Mouse (Mus musculus): Measurements from ENCODE around the gene Pofut2.

Pofut2 gene

DNA sequence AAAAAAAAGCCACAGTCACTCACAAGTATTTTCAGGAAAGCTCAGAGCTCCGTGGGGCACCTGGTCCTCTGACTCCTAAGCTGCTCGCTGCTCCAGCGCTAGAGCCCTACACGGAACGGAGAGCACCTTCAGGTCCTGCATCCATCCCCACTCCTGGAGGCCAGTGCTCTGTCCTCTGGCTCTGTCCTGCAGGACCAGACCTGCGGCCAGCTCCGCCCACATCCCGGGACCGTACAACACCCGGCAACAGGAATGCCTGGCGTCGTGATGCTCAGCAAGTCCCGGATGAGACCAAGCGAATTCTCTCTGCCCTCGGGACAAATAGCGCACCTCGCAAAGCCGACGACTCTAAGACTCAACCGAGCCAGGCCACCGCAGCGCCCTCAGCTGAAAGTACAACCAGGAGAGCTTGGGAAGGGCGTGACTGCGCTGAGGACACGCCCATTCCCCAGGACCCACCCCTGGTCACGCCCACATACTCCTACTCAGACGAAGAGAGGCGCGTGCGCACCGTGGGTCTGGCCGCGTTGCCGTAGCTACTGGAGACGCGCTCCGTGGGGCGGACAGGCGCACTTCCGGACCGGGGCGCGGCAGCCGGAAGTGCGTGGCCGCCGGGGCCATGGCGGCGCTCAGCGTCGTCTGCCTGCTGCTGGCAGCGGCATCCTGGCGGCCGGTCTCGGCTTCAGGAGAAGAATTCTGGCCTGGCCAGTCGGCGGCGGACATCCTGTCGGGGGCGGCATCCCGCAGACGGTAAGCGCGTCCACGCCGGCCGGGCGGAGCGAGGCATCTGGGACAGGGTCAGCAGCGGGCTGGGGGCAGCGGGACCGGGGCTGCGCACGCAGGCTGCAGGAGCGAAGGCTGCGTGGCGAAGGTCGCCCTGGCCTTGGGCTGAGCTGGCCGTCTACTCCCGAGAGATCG lies at the start of gene Pofut2:
Pofut2 (plus strand) TSS at position 515 of the 918 bp plus-strand sequence.
- peak; percentile 97 for DNase-seq

GRCm38 (mm10) chr10:77209261-77209660 lies 49.8 kb upstream of the Pofut2 start:
- DNase-seq = no peak

- no peak for DNase-seq
Measured at GRCm38 (mm10) chr10:77210666-77211065, 48.4 kb upstream of the Pofut2 start.

- DNase-seq = no peak
Measured at GRCm38 (mm10) chr10:77211116-77211570, 47.9 kb upstream of the Pofut2 start.

DNA sequence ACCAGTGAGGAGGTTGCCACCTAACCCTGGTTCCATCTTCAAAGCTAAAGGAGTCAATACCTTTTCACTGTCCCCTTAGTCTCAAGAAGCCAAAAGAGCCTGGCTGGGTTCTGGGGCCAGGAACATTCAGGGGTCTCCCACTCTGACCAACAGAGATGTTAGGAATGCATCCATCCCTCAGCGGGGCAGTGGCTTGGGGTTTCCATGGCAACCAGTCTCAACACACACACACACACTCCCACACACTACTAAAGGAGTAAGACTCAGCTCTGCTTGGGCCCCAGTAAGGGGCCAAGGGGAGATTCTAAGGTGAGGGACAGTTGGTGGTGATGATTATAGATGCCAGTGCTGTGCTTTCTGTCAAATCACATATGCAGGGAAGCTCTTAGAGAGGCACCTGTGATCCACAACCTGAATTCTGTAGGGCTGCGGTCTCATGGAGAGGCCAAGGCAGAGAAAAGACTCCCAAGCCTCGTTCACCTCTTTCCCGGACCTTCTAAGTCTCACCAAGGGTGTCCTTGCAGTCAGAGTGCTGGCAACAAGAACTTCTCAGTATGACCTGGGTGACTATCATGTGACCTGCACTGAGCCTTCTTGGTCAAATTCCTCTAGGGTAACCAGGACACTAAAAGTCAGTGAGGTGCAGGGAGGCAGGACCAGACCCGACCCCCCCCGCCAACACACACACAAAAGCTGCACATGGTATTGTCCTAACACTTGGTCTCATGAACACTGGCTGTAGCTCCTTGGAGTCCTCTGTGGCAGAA lies 46.5 kb upstream of the Pofut2 start:
- no peak for DNase-seq

DNA sequence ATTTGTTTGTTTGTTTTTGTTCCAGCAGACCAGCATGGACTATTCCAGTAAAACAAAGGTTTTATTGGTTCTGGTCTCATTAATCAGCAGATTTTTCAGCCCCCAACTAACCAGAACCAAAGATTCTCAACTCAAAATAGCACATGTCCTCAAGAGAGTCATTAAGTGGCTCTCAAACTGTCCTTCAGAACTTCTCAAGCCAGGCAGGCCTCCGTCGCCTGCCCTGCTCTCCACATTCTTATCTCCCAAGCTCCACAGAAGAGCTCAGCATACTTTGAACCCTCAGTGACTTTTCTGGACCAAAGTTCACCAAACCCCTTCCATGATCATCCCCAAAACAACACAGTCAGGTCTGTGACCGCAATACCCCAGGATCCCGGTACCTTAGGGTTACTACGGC lies 45.5 kb upstream of the Pofut2 start:
- DNase-seq = no peak

DNA sequence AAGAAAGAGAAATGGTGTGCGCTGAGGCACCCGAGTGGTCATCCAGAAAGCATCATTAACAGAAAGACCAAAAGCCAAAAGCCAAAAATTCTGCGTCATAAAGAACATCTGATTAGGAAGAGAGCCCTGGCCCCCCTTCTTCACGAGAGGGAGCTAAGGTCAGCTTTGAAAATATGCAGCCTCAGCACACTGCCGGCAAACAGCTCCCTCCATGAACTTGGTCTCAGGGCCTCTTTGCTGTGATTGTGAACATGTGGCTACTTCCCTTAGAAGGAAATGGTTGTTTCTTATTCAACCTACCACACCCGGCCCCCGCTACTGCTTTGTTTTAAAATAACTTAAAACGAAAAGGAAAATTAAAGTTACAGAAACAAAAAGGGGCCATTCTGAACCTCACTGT lies 44.4 kb upstream of the Pofut2 start:
- DNase-seq = no peak

DNA sequence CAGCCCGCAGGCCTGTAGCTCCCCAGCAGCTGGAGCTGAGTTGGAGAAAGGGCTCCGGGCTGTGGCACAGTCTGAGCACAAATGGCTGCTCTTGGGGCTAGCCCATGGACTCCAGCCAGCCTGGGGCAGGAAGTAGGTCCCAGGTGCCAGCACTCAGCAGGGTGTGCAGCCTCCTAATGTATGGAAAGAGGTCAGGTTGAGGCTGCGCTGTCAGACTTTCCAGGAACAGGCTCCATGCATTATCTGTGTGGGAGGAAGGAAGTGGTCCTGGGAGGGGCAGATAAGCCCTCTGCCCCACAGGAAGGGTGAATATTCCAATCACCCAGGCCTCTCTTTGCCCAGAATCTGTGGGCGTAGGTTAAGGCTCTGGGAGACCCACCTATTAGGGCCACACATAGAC lies 43.4 kb upstream of the Pofut2 start:
- no peak for DNase-seq

DNA sequence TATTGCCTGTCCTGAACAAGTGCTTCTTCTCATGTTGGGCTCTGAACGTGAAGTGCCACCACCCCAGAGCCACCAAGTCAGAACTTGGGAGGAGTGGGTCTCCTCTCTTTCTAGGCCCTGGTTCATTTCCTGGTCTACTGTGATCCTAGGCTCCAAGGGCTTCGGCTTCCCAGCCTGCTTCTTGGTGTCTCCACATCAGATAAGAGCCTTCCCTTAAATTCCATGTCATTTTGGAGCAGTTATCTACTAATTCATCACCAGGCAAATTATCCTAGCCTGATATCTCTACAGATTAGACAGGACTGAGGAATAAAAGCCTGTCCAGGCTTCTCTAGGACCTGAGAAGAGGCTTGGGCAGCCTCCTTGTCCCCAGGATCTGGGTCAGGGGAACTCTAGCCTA lies 42.7 kb upstream of the Pofut2 start:
- no peak for DNase-seq

DNA sequence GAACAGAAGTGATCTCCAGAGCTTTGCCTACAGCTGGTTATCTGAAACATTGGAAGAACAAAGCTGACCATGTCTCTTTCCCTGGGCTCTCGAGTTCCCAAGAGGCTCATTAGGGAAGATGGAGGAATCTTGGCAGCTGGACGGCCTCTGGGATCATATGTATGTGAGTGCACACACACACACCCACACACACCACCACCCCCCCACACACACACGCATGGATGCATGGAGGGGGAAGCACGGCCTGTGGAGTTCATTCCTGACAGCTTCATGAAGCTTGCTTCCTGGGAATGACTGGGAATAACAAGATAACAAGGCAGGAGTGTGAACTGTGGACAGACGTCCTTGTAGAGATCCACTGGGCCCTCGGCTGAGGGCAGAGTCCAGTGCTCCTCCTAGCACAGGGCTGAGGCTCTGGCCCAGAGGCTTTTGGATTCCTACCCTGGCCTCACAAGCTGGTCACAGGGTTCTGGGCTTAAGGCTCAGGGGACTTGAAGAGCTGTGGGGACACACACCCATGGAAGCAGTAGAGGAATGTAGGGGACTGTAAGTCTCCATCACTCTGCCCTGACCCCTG lies 41.8 kb upstream of the Pofut2 start:
- DNase-seq = no peak

DNA sequence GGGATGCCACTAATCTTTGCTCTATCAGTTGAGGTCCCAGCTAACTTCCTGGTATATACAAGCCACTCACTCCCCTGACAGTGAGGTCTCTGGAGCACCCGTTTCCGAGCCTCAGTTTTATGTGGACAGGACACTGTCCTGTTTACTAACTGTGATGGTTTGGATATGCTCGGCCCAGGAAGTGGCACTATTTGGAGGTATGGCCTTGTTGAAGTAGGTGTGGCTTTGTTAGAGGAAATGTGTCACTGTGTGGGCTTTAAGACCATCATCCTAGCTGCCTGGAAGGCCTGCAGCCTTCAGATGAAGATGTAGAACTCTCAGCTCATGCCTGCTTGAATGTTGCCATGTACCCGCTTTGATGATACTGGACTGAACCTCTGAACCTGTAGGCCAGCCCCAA lies 41.0 kb upstream of the Pofut2 start:
- no peak for DNase-seq

DNA sequence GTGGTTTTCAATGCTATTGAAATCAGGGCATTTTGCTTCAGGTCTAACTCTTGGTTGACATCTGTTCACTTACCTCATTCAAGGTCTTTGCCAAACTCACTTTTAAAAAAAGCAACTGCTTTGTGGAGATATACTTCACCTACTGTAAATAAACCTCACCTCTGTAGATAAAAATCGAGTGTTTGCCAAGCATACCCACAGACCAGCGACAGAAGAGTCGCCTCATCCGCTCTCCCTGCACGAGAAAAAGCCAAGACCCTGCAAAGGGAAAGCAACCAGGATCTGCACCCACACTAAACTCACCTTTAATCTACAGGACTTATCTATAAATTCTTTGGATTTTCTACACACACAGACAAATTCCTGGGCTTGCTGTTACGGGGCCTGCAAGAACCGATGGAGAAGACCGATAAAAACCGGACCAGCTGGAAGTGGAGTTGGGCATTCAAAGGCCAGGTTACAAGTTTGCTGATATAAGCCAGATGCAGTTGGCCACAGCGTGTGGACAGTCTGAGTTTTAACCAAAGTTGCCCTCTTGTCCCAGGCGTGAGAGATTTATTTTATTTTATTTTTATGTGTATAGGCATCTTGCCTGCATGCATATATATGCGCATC lies 39.5 kb upstream of the Pofut2 start:
- DNase-seq = no peak

DNA sequence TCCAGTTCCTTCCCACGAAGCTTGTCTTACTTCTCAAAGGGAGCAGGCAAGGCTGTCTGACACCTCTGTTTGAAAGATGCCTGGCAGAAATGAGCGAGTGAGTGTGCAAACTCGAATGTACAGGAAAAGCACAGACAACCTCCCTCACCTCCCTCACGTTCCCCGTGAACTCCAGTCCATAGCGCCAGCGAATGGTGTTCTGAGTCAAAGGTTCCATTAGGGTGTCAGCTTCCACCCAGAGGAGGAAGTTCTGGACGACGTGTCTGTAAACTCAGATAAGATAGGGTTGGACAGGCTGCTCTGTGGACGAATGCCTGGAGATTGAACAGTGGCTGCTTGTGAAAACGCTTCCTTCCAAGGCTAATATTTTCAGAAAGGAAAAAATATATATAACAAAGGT lies 37.9 kb upstream of the Pofut2 start:
- no peak for DNase-seq

DNA sequence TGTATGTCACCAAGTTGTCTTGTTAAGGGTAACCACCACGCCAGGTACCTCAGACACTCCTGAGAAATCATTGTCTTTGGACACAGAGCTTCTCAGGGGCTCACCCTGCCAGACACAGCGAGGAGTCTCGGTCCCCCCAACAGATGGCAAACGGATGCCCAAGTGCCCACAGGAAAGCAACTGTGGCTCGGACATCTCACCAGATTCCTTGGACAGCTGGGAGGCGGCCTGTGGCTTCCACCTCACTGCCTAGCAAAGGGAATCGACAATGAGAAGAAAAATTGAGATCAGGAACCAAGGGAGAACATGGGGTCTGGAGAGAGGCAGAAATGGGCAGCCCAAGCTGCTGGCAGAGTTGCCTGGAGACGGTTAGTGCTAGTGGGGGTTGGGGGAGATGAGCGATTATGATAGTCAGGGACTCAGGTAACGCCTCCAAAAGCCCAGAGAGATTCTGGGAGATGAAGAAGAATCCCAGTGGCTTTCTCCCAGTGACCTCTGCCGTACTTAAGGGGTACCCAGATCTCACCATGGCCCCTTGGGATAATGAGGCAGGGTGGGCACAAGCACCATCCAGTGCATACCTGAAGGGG lies 36.0 kb upstream of the Pofut2 start:
- DNase-seq = no peak

- DNase-seq = no peak
Measured at GRCm38 (mm10) chr10:77224390-77224789, 34.6 kb upstream of the Pofut2 start.

DNA sequence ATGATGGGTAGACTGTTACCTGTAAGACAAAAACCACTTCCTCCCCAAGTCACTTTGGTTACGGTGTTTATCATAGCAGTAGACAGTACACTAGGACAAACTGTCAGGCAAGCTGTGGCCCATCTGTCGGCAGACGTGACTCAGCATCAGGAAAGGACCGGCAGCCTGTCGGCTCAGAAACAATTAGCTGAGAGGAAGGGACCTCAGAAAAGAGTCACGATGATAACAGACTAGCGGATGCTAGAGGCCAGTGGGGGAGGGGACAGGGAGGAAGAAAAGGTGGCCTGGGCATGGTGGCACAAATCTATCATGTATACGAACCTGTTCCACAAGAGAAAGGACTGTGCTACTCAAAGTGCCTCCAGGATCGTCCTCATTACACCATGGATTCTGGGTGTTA lies 33.6 kb upstream of the Pofut2 start:
- DNase-seq = no peak

DNA sequence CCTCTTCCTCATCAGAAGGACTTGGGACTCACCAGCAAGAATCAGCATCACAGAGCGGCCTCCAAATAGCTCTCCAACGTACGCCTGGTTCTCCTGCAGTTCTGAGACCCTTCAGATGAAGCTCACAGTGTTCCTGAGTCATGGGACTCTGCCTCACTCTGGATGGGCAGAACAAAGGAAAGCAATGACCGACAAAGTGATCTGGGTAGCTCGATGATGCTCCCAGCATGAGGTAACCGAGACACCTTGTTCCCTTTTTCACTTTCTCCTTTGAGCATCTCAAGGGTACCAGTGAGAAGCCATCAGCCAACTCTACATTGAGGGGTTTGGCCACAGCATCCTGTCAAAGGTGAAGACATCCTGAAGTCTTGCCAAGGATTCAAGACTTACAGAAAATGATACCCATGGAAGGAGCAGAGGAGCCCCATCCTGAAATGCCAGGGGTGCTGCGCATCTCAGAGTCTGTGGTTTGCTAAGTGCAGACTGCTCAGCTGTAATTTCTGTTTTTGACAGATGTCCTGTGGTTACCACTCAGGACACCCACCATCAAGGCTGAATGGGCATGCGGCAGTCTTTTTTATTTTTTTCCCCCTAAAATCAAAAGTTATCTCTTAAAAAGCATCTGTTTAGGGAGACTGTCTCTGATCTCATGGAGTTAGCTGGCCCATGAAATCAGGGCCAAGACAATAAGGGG lies 32.9 kb upstream of the Pofut2 start:
- DNase-seq = no peak

- DNase-seq = no peak
Measured at GRCm38 (mm10) chr10:77226691-77227367, 32.2 kb upstream of the Pofut2 start.

- no peak for DNase-seq
Measured at GRCm38 (mm10) chr10:77227368-77227723, 31.7 kb upstream of the Pofut2 start.

GRCm38 (mm10) chr10:77229609-77230595 lies 29.1 kb upstream of the Pofut2 start:
- DNase-seq = no peak
